Mouse (Mus musculus) embryo, embryonic 9.5 days (tissue): Measurements from ENCODE around the gene Gab1.

Experiments
- DNase-seq: peaks from one replicate; pipeline ENCODE4 v3.0.0-alpha.2; 2017; ENCODE audit errors: extremely low spot score

Gab1 gene

GRCm38 (mm10) chr8:80880196-80881106 lies at the start of gene Gab1:
Gene Gab1 (minus strand): TSS chr8:80880519.
- DNase-seq: peak; percentile 96

GRCm38 (mm10) chr8:80928770-80929169 lies 48.5 kb upstream of the Gab1 start:
- no peak for DNase-seq

GRCm38 (mm10) chr8:80923794-80924316 lies 43.5 kb upstream of the Gab1 start:
- DNase-seq: no peak

GRCm38 (mm10) chr8:80922642-80923041 lies 42.3 kb upstream of the Gab1 start:
- no peak for DNase-seq

- no peak for DNase-seq
These were observed 38.8 kb upstream of the Gab1 start for GRCm38 (mm10) chr8:80919130-80919529.

- DNase-seq: no peak
These were observed 38.2 kb upstream of the Gab1 start for GRCm38 (mm10) chr8:80918531-80918930.

GRCm38 (mm10) chr8:80916463-80917235 lies 36.3 kb upstream of the Gab1 start:
- no peak for DNase-seq

- no peak for DNase-seq
These were observed 32.9 kb upstream of the Gab1 start for GRCm38 (mm10) chr8:80913016-80913748.

GRCm38 (mm10) chr8:80911400-80911799 lies 31.1 kb upstream of the Gab1 start:
- DNase-seq: no peak

- no peak for DNase-seq
These were observed 28.1 kb upstream of the Gab1 start for GRCm38 (mm10) chr8:80908262-80908907.

GRCm38 (mm10) chr8:80902354-80902753 lies 22.0 kb upstream of the Gab1 start:
- no peak for DNase-seq

GRCm38 (mm10) chr8:80899364-80899763 lies 19.0 kb upstream of the Gab1 start:
- DNase-seq: no peak

GRCm38 (mm10) chr8:80896026-80896425 lies 15.7 kb upstream of the Gab1 start:
- DNase-seq: no peak

GRCm38 (mm10) chr8:80895397-80895796 lies 15.1 kb upstream of the Gab1 start:
- DNase-seq: peak; percentile 15

GRCm38 (mm10) chr8:80894528-80894927 lies 14.2 kb upstream of the Gab1 start:
- no peak for DNase-seq

GRCm38 (mm10) chr8:80879426-80880195 lies 708 bp downstream of the Gab1 start:
- DNase-seq: no peak

- peak; percentile 62 for DNase-seq
These were observed 1.4 kb downstream of the Gab1 start for GRCm38 (mm10) chr8:80878801-80879425.

- no peak for DNase-seq
These were observed 2.2 kb downstream of the Gab1 start for GRCm38 (mm10) chr8:80878146-80878545.

- DNase-seq: no peak
These were observed 4.8 kb downstream of the Gab1 start for GRCm38 (mm10) chr8:80875537-80875936.
